Mouse (Mus musculus) frontal cortex, postnatal 25 days (tissue): ENCODE measurements around the gene Chst2.

Experiments used
- DNase-seq, 2 experiments: peaks; one replicate each; pipeline ENCODE4 v3.0.0; 2022; ENCODE audit warnings: low spot score in 2 of 2

The Chst2 gene

GRCm38 (mm10) chr9:95406571-95407561 is at the start of gene Chst2:
Gene Chst2 (minus strand): TSS chr9:95406722.
- peak; percentile 70 to 85 for DNase-seq

- DNase-seq = no peak
Measured at GRCm38 (mm10) chr9:95451931-95452330, 45.4 kb upstream of the Chst2 start.

GRCm38 (mm10) chr9:95450586-95450985 is 44.1 kb upstream of the Chst2 start:
- no peak for DNase-seq

GRCm38 (mm10) chr9:95442321-95442731 is 35.8 kb upstream of the Chst2 start:
- peak; percentile 9 to 14 for DNase-seq

- DNase-seq = no peak
Measured at GRCm38 (mm10) chr9:95437883-95438282, 31.4 kb upstream of the Chst2 start.

- DNase-seq = no peak
Measured at GRCm38 (mm10) chr9:95436294-95436613, 29.7 kb upstream of the Chst2 start.

GRCm38 (mm10) chr9:95435506-95436293 is 29.2 kb upstream of the Chst2 start:
- DNase-seq = no peak

- no peak for DNase-seq
Measured at GRCm38 (mm10) chr9:95428277-95428676, 21.8 kb upstream of the Chst2 start.

- DNase-seq = no peak
Measured at GRCm38 (mm10) chr9:95413911-95414310, 7.4 kb upstream of the Chst2 start.

- DNase-seq = no peak
Measured at GRCm38 (mm10) chr9:95412047-95412446, 5.5 kb upstream of the Chst2 start.

GRCm38 (mm10) chr9:95407586-95408220 is 1.2 kb upstream of the Chst2 start:
- DNase-seq = no peak

GRCm38 (mm10) chr9:95405946-95406570 is 464 bp downstream of the Chst2 start:
- peak; percentile 9 to 22 for DNase-seq

- peak; percentile 80 to 82 for DNase-seq
Measured at GRCm38 (mm10) chr9:95405511-95405945, 994 bp downstream of the Chst2 start.

GRCm38 (mm10) chr9:95404811-95405465 is 1.6 kb downstream of the Chst2 start:
- no peak for DNase-seq

GRCm38 (mm10) chr9:95401686-95402085 is 4.8 kb downstream of the Chst2 start:
- DNase-seq = no peak

GRCm38 (mm10) chr9:95392011-95392410 is 14.5 kb downstream of the Chst2 start:
- DNase-seq = no peak

- no peak for DNase-seq
Measured at GRCm38 (mm10) chr9:95389956-95390355, 16.6 kb downstream of the Chst2 start.

GRCm38 (mm10) chr9:95387881-95388380 is 18.6 kb downstream of the Chst2 start:
- DNase-seq = no peak

GRCm38 (mm10) chr9:95375966-95376365 is 30.6 kb downstream of the Chst2 start:
- no peak for DNase-seq

GRCm38 (mm10) chr9:95375336-95375735 is 31.2 kb downstream of the Chst2 start:
- no peak for DNase-seq

- no peak for DNase-seq
Measured at GRCm38 (mm10) chr9:95373741-95374140, 32.8 kb downstream of the Chst2 start.
